13 mouse cellular contexts compared by ENCODE assay signal in the genomic region with DNA sequence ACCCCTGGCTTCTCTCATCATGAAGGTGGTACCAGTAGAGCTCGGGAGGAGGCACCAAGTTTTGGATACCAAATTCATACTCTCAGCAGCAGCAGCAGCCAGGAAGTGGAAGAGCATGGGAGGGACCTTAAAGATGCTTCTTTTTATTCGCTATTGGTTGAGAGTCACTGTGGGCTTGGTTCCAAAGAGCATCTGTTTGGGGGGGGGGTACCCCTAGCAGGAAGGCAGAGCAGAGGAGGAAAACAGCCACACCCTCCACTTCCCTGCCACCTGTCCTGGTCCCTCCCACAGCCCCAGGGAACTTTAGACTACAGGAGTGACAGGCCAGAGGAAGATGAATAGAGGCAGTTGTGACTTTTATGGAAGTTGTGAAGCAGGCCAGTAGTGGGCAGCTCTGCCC.
DNase-seq lines count a peak whose midpoint lies in the region; ATAC-seq lines count a peak whose summit lies in the region.
"Had no signal": no experiment of that assay in that cellular context is flagged by ENCODE, and none has a peak within 500 bp of the region (broad histone marks: within the 10 kb centered on the region; RNA-seq: fewer than 3 reads in every experiment).

No protein-coding gene starts in this region.

- 47% methylated on average over 2 of the region's 2 CpGs for WGBS in kidney, embryonic 16.5 days
- whole genome bisulfite sequencing in macrophage (ENCODE audit: missing documents): 16% methylated on average over 2 of the region's 2 CpGs

- H3K27ac ChIP-seq in kidney, embryonic 16.5 days (ENCODE audit: low read length): no peak overlapping the region
- peak overlapping the region; percentile 19 for H3K27ac ChIP-seq in macrophage
- H3K27ac ChIP-seq: heart, adult 2 months; liver, embryonic 15.5 days had no signal

- H3K79me2 ChIP-seq in macrophage (ENCODE audit: inconsistent target): no peaks in the 10 kb centered on the region

- H3K4me2 ChIP-seq in kidney, embryonic 16.5 days (replicated peaks; ENCODE audit: low read depth, low read length): no peak overlapping the region
- H3K4me2 ChIP-seq: liver, embryonic 15.5 days had no signal

- ATAC-seq in kidney, embryonic 16.5 days (ENCODE audit: low FRiP score, low TSS enrichment): peak; percentile 42; the same call in 1 of the 2 replicates
- ATAC-seq in monocyte, adult 5-6 weeks (replicated peaks; ENCODE audit: insufficient number of reproducible peaks, low FRiP score, low TSS enrichment, poor library complexity, severe bottlenecking): no peak
- ATAC-seq: inflammation-experienced regulatory T-cells, adult 6 months had no signal

- peaks cover 9% of the 10 kb centered on the region; the same call in 1 of the 2 replicates for H3K4me1 ChIP-seq in kidney, embryonic 16.5 days (ENCODE audit: insufficient read depth, low read length)
- H3K4me1 ChIP-seq: liver, embryonic 15.5 days had no signal

- no peaks in the 10 kb centered on the region for H3K27me3 ChIP-seq in kidney, embryonic 16.5 days (ENCODE audit: insufficient read depth, low read length)
- H3K27me3 ChIP-seq: liver, embryonic 15.5 days had no signal

- H3K9me3 ChIP-seq in kidney, embryonic 16.5 days (ENCODE audit: low read length): no peaks in the 10 kb centered on the region
- H3K9me3 ChIP-seq: liver, embryonic 15.5 days had no signal

- no peak overlapping the region for H3K4me3 ChIP-seq in kidney, embryonic 16.5 days (ENCODE audit: low read length)
- H3K4me3 ChIP-seq in macrophage (ENCODE audit: inconsistent target): no peak overlapping the region
- H3K4me3 ChIP-seq: heart, adult 2 months; liver, embryonic 15.5 days had no signal

- no peak for DNase-seq in kidney, adult 11 months
- DNase-seq in T-cell, adult 2 months (ENCODE audit: low spot score): peak; percentile 14
- DNase-seq in thymus, postnatal 10 days (ENCODE audit: low spot score in 2 of 2): peak; percentile 29 to 31
- no peak for DNase-seq in natural killer cell, adult 2 months (ENCODE audit: low spot score in 2 of 2)
- DNase-seq in adrenal gland, postnatal 14 days: no peak
- DNase-seq: cerebellum, adult 11-12 months; right cerebral cortex, postnatal 25 days had no signal

- H3K36me3 ChIP-seq in kidney, embryonic 16.5 days (ENCODE audit: insufficient read depth, low read length): no peaks in the 10 kb centered on the region; the same call in 1 of the 2 replicates
- H3K36me3 ChIP-seq in macrophage (ENCODE audit: inconsistent target): no peaks in the 10 kb centered on the region
- H3K36me3 ChIP-seq: liver, embryonic 15.5 days had no signal

- no peak overlapping the region for H3K9ac ChIP-seq in kidney, embryonic 16.5 days (replicated peaks; ENCODE audit: low read length)
- H3K9ac ChIP-seq: liver, embryonic 15.5 days had no signal

Comparison
In these comparisons a context has a peak if more than half of its experiments do, and no peak if none do; other contexts are left out.
1. DNase-seq: peak in T-cell, adult 2 months (single experiment) and thymus, postnatal 10 days (2 of 2); none in kidney, adult 11 months (single experiment), natural killer cell, adult 2 months (0 of 2) and adrenal gland, postnatal 14 days (single experiment).